13 mouse cellular contexts compared by ENCODE assay signal in the genomic region with DNA sequence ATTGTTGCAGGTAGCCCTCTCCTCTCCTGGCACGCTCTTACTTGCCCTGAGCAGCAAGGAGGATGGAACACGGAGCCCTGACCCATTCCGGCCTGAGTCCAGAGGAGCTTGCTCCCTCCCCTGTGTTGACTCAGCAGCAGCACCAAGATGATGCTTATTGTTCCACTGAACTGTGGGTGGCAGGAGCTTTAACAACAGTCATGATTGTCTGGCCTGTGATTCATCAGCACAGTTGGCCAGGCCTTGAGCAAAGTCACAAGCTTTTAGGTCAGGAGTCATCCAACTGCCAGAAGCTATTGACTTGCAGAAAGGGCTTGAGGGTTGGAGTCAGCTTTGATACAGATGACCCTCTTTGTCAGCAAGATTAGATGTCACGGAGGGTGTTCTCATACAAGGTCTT.
DNase-seq lines count a peak whose midpoint lies in the region; ATAC-seq and TF ChIP-seq lines count a peak whose summit lies in the region.
"Had no signal": no experiment of that assay in that cellular context is flagged by ENCODE, and none has a peak within 500 bp of the region (broad histone marks: within the 10 kb centered on the region; RNA-seq: fewer than 3 reads in every experiment).

No protein-coding gene starts in this region.

- no peak for ATAC-seq in midbrain, embryonic 16.5 days
- ATAC-seq in neural tube, embryonic 15.5 days (ENCODE audit: low FRiP score): no peak

- H3K4me2 ChIP-seq in midbrain, embryonic 16.5 days (ENCODE audit: low read length): no peak overlapping the region
- H3K4me2 ChIP-seq in neural tube, embryonic 15.5 days: no peak overlapping the region
- H3K4me2 ChIP-seq: embryonic facial prominence, embryonic 15.5 days; midbrain, embryonic 12.5 days had no signal

- TF ChIP-seq CTCF in lung, adult 2 months (IDR thresholded peaks at IDR 0.05; ENCODE audit: insufficient read depth, low read length): no peak

- WGBS in midbrain, embryonic 10.5 days: 25% methylated on average over 4 of the region's 4 CpGs
- 30% methylated on average over 4 of the region's 4 CpGs for WGBS in midbrain, embryonic 16.5 days
- WGBS in neural tube, embryonic 15.5 days: 43% methylated on average over 4 of the region's 4 CpGs
- 74% methylated on average over 4 of the region's 4 CpGs for WGBS in lung, adult 2 months

- peaks cover 16% of the 10 kb centered on the region for H3K4me1 ChIP-seq in midbrain, embryonic 10.5 days
- no peaks in the 10 kb centered on the region for H3K4me1 ChIP-seq in midbrain, embryonic 16.5 days (ENCODE audit: control insufficient read depth, insufficient read depth, low read length)
- H3K4me1 ChIP-seq in neural tube, embryonic 15.5 days: no peaks in the 10 kb centered on the region
- no peaks in the 10 kb centered on the region for H3K4me1 ChIP-seq in lung, adult 2 months (ENCODE audit: control insufficient read depth, insufficient read depth, low read length)
- H3K4me1 ChIP-seq: embryonic facial prominence, embryonic 15.5 days; midbrain, embryonic 12.5 days had no signal

- H3K27me3 ChIP-seq in midbrain, embryonic 10.5 days (ENCODE audit: low read depth, poor library complexity, severe bottlenecking): peaks cover 25% of the 10 kb centered on the region
- H3K27me3 ChIP-seq in midbrain, embryonic 16.5 days (ENCODE audit: control insufficient read depth, insufficient read depth, low read depth, low read length): no peaks in the 10 kb centered on the region
- no peaks in the 10 kb centered on the region for H3K27me3 ChIP-seq in neural tube, embryonic 15.5 days (replicated peaks)
- H3K27me3 ChIP-seq: embryonic facial prominence, embryonic 15.5 days; midbrain, embryonic 12.5 days had no signal

- no peak overlapping the region for H3K9ac ChIP-seq in midbrain, embryonic 16.5 days (ENCODE audit: low read depth, low read length)
- no peak overlapping the region for H3K9ac ChIP-seq in neural tube, embryonic 15.5 days (replicated peaks)
- H3K9ac ChIP-seq: embryonic facial prominence, embryonic 15.5 days; midbrain, embryonic 12.5 days had no signal

- no peaks in the 10 kb centered on the region for H3K36me3 ChIP-seq in midbrain, embryonic 10.5 days
- no peaks in the 10 kb centered on the region for H3K36me3 ChIP-seq in midbrain, embryonic 16.5 days (ENCODE audit: control insufficient read depth, insufficient read depth, low read length)
- H3K36me3 ChIP-seq in neural tube, embryonic 15.5 days: no peaks in the 10 kb centered on the region
- H3K36me3 ChIP-seq: embryonic facial prominence, embryonic 15.5 days; midbrain, embryonic 12.5 days had no signal

- no peak overlapping the region for H3K4me3 ChIP-seq in midbrain, embryonic 10.5 days
- H3K4me3 ChIP-seq in midbrain, embryonic 16.5 days (ENCODE audit: low read depth, low read length): no peak overlapping the region
- no peak overlapping the region for H3K4me3 ChIP-seq in neural tube, embryonic 15.5 days (replicated peaks)
- no peak overlapping the region for H3K4me3 ChIP-seq in lung, adult 2 months (replicated peaks; ENCODE audit: extremely low read depth, low read depth, low read length)
- H3K4me3 ChIP-seq: embryonic facial prominence, embryonic 15.5 days; midbrain, embryonic 12.5 days had no signal

- no peaks in the 10 kb centered on the region for H3K9me3 ChIP-seq in midbrain, embryonic 10.5 days (replicated peaks)
- H3K9me3 ChIP-seq in midbrain, embryonic 16.5 days (replicated peaks; ENCODE audit: control insufficient read depth, low read length, poor library complexity, severe bottlenecking): no peaks in the 10 kb centered on the region
- no peaks in the 10 kb centered on the region for H3K9me3 ChIP-seq in neural tube, embryonic 15.5 days (replicated peaks)
- H3K9me3 ChIP-seq: embryonic facial prominence, embryonic 15.5 days; midbrain, embryonic 12.5 days had no signal

- TF ChIP-seq POLR2A in lung, adult 2 months (IDR thresholded peaks at IDR 0.05; ENCODE audit: borderline replicate concordance, extremely low read depth, low read depth, low read length): no peak

- DNase-seq in gastrocnemius, adult 18-20 months (ENCODE audit: low spot score): peak; percentile 14
- no peak for DNase-seq in gastrocnemius, postnatal 10 days
- DNase-seq in midbrain, embryonic 10.5 days (ENCODE audit: low spot score): peak; percentile 16
- DNase-seq in ZHBTc4 (ENCODE audit: low read depth, low spot score): peak; percentile 4
- peak; percentile 73 for DNase-seq in fibroblast of lung, adult 2 months (ENCODE audit: low read depth)
- DNase-seq in lung, adult 2 months: no peak
- DNase-seq: kidney, adult 18-20 months; spleen, adult 18-20 months; thymus, adult 2 months had no signal

- no peak overlapping the region for H3K27ac ChIP-seq in midbrain, embryonic 10.5 days (replicated peaks)
- no peak overlapping the region for H3K27ac ChIP-seq in midbrain, embryonic 16.5 days (ENCODE audit: low read length)
- no peak overlapping the region for H3K27ac ChIP-seq in neural tube, embryonic 15.5 days (replicated peaks)
- H3K27ac ChIP-seq: embryonic facial prominence, embryonic 15.5 days; midbrain, embryonic 12.5 days had no signal

Comparison
In these comparisons a context has a peak if more than half of its experiments do, and no peak if none do; other contexts are left out.
1. DNase-seq: peak in gastrocnemius, adult 18-20 months (single experiment), midbrain, embryonic 10.5 days (single experiment), ZHBTc4 (single experiment) and fibroblast of lung, adult 2 months (single experiment); none in gastrocnemius, postnatal 10 days (single experiment) and lung, adult 2 months (single experiment).